Mouse (Mus musculus) cortical plate, adult 2 months (tissue): ENCODE results near the gene Gabbr2.

Source experiments
- CTCF ChIP-seq: fragments of 200-500 bp; IDR thresholded peaks from 2 replicates; pipeline ENCODE4 v1.5.1; 2011; ENCODE audit warnings: mild to moderate bottlenecking, control low read depth, low read length; ENCODE audit not compliant: insufficient read depth; ENCODE audit errors: extremely low read depth
- POLR2A ChIP-seq: fragments of 200-500 bp; IDR thresholded peaks from 2 replicates; pipeline ENCODE4 v1.6.1; 2011; ENCODE audit warnings: mild to moderate bottlenecking, low read length, control low read depth; ENCODE audit not compliant: insufficient read depth; ENCODE audit errors: extremely low read depth

GRCm38 (mm10) chr4:46992827-46993473 lies 1.3 kb upstream of the Gabbr2 start:
- no peak for TF ChIP-seq CTCF
- no peak for TF ChIP-seq POLR2A
